Mouse (Mus musculus): ENCODE measurements around the gene Sox12. TPM values are rescaled to one million over a fixed set of nuclear protein-coding genes. Genes with fewer than 3 reads are reported as not detected.

Sox12 gene
- polyA plus RNA-seq, 1 experiment = 7.8 TPM

DNA sequence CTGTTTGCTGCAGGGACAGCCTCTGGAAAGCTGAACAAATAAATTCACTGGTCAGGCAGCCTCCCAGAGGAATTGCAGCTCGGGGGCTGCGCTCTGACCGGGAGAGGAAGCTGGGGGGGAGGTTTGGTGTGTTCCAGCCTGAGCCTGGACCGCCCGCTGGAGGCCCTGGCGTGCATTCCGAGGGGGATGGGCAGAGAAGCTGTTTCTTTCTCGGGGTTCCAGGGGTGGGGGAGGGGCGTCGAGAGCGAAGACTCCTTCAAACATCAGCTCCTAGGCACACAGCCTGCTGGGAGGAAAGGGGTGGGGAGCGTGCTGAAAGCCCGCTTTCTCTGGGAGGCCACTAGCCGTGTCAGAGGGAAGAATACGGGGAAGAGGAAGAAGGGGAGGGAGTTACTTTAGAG, 13.1 kb upstream of the Sox12 start:
- Histone ChIP-seq H3K36me3 (ENCODE audit: control insufficient read depth, insufficient read depth) (no peaks in the 10 kb centered on the region), H3K79me2 (ENCODE audit: control insufficient read depth, insufficient read depth) (no peaks in the 10 kb centered on the region), H3K4me2 (ENCODE audit: low read depth) (no peak overlapping the region), H3K4me3 (no peak overlapping the region), H3ac (ENCODE audit: control insufficient read depth, insufficient read length) (no peak overlapping the region), H3K27me3 (ENCODE audit: control insufficient read depth, insufficient read depth, insufficient read length) (peaks cover 11% of the 10 kb centered on the region)
- TF ChIP-seq MAX (IDR thresholded peaks at IDR 0.05; ENCODE audit: low read depth) (no peak), REST (IDR thresholded peaks at IDR 0.05; ENCODE audit: insufficient read depth, insufficient read length) (no peak), MYOD1 (IDR thresholded peaks at IDR 0.05; ENCODE audit: control insufficient read depth in 1 of 3, insufficient read length in 2 of 3, low read depth in 2 of 3) (no peak), TCF3 (IDR thresholded peaks at IDR 0.05; ENCODE audit: insufficient read length, low read depth) (no peak), TCF12 (IDR thresholded peaks at IDR 0.05; ENCODE audit: insufficient read depth, poor library complexity, severe bottlenecking) (no peak), E2F4 (IDR thresholded peaks at IDR 0.05; ENCODE audit: insufficient read depth) (no peak), MYOG (IDR thresholded peaks at IDR 0.05; ENCODE audit: control insufficient read depth in 1 of 3, insufficient read depth in 1 of 3, insufficient read length in 2 of 3, low read depth in 2 of 3) (no peak), SRF (IDR thresholded peaks at IDR 0.05; ENCODE audit: control insufficient read depth, insufficient read length, low read depth) (no peak), CEBPB (IDR thresholded peaks at IDR 0.05; ENCODE audit: insufficient read depth, poor library complexity, severe bottlenecking) (no peak), USF1 (IDR thresholded peaks at IDR 0.05; ENCODE audit: low read depth) (no peak), POLR2AphosphoS2 (IDR thresholded peaks at IDR 0.05; ENCODE audit: insufficient read length, low read depth) (no peak), POLR2A (IDR thresholded peaks at IDR 0.05; ENCODE audit: insufficient read length, low read depth) (no peak)

DNA sequence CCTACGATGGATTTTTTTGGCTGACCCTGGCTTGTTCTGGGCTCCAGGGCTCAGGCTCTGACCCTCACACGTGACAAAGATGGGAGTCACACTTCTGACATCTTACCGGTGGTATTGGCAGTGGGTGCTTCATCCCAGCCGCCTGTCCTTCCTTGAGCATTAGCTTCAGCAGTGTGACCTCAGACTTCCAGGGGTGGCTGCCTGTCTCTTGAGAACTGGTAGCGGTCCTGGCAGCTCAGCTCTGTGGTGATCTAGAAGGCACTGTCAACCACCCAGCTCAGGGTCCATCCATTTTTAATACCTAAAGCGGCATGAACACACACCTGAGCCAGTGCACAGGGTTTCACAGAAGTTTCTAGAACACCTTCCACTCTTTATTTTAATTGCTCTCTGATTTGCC, 11.9 kb upstream of the Sox12 start:
- Histone ChIP-seq H3ac (ENCODE audit: control insufficient read depth, insufficient read length) (no peak overlapping the region), H3K4me3 (no peak overlapping the region), H3K27me3 (ENCODE audit: control insufficient read depth, insufficient read depth, insufficient read length) (peaks cover 11% of the 10 kb centered on the region), H3K79me2 (ENCODE audit: control insufficient read depth, insufficient read depth) (no peaks in the 10 kb centered on the region), H3K36me3 (ENCODE audit: control insufficient read depth, insufficient read depth) (no peaks in the 10 kb centered on the region), H3K4me2 (ENCODE audit: low read depth) (no peak overlapping the region)
- no peak for TF ChIP-seq SRF (IDR thresholded peaks at IDR 0.05; ENCODE audit: control insufficient read depth, insufficient read length, low read depth)
- no peak for TF ChIP-seq MYOG (IDR thresholded peaks at IDR 0.05; ENCODE audit: control insufficient read depth in 1 of 3, insufficient read depth in 1 of 3, insufficient read length in 2 of 3, low read depth in 2 of 3)
- no peak for TF ChIP-seq MAX (IDR thresholded peaks at IDR 0.05; ENCODE audit: low read depth)
- TF ChIP-seq USF1 (IDR thresholded peaks at IDR 0.05; ENCODE audit: low read depth) = no peak
- no peak for TF ChIP-seq POLR2AphosphoS2 (IDR thresholded peaks at IDR 0.05; ENCODE audit: insufficient read length, low read depth)
- TF ChIP-seq TCF12 (IDR thresholded peaks at IDR 0.05; ENCODE audit: insufficient read depth, poor library complexity, severe bottlenecking) = no peak
- no peak for TF ChIP-seq TCF3 (IDR thresholded peaks at IDR 0.05; ENCODE audit: insufficient read length, low read depth)
- TF ChIP-seq REST (IDR thresholded peaks at IDR 0.05; ENCODE audit: insufficient read depth, insufficient read length) = no peak
- no peak for TF ChIP-seq MYOD1 (IDR thresholded peaks at IDR 0.05; ENCODE audit: control insufficient read depth in 1 of 3, insufficient read length in 2 of 3, low read depth in 2 of 3)
- TF ChIP-seq E2F4 (IDR thresholded peaks at IDR 0.05; ENCODE audit: insufficient read depth) = no peak
- TF ChIP-seq POLR2A (IDR thresholded peaks at IDR 0.05; ENCODE audit: insufficient read length, low read depth) = no peak

DNA sequence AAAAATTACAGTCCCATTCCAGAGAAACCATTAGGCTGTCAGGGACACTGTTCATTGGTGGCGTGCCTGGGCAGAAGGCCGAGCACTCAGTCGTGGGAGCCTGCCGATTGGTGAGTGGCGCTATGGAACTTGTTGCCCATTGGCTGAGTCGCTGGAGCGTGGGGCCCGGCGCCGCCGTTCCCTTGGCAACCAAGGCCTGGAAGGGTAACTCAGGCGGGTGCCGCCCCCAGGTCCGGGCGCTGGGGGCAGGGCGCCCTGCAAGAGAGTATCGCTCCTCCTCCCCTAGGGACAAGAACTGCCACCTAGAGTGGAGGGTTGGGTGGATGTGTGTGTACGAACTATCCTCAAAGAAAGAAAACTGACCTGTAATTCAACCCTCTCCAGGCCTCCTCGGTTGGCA, 8.3 kb upstream of the Sox12 start:
- Histone ChIP-seq H3ac (ENCODE audit: control insufficient read depth, insufficient read length) (no peak overlapping the region), H3K4me2 (ENCODE audit: low read depth) (peak overlapping the region; percentile 77), H3K4me3 (peak overlapping the region; percentile 0), H3K27me3 (ENCODE audit: control insufficient read depth, insufficient read depth, insufficient read length) (peaks cover 9% of the 10 kb centered on the region), H3K36me3 (ENCODE audit: control insufficient read depth, insufficient read depth) (no peaks in the 10 kb centered on the region), H3K79me2 (ENCODE audit: control insufficient read depth, insufficient read depth) (no peaks in the 10 kb centered on the region)
- no peak for TF ChIP-seq MYOD1 (IDR thresholded peaks at IDR 0.05; ENCODE audit: control insufficient read depth in 1 of 3, insufficient read length in 2 of 3, low read depth in 2 of 3)
- no peak for TF ChIP-seq E2F4 (IDR thresholded peaks at IDR 0.05; ENCODE audit: insufficient read depth)
- TF ChIP-seq MYOG (IDR thresholded peaks at IDR 0.05; ENCODE audit: control insufficient read depth in 1 of 3, insufficient read depth in 1 of 3, insufficient read length in 2 of 3, low read depth in 2 of 3) = no peak
- no peak for TF ChIP-seq REST (IDR thresholded peaks at IDR 0.05; ENCODE audit: insufficient read depth, insufficient read length)

DNA sequence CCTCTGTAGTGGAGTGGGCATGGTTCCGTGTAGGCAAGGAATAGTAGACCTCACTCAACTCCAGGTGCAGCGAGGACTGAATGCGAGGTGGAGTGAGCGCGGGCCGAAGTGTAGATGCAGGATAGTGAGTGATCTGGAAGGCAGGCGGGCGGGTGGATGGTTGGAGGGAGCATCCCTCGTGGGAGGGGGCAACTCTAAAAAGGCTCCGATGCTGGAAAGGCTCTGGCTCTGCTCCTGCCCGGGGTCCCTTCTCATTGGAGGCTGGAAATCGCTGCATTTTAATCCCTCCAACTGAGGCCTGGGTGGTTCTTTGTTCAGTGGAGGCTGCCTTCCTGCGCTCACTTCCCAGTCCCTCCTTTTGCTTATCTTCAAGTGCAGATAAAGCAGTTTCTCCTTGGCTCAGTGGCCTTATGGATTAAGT, 1.3 kb upstream of the Sox12 start:
- no peaks in the 10 kb centered on the region for H3K36me3 ChIP-seq (ENCODE audit: control insufficient read depth, insufficient read depth)
- H3K4me3 ChIP-seq = peak overlapping the region; percentile 64
- H3K4me2 ChIP-seq (ENCODE audit: low read depth) = peak overlapping the region; percentile 100
- H3K79me2 ChIP-seq (ENCODE audit: control insufficient read depth, insufficient read depth) = no peaks in the 10 kb centered on the region
- H3ac ChIP-seq (ENCODE audit: control insufficient read depth, insufficient read length) = no peak overlapping the region
- H3K27me3 ChIP-seq (ENCODE audit: control insufficient read depth, insufficient read depth, insufficient read length) = no peaks in the 10 kb centered on the region
- TF ChIP-seq REST (IDR thresholded peaks at IDR 0.05; ENCODE audit: insufficient read depth, insufficient read length) = no peak
- TF ChIP-seq POLR2A (IDR thresholded peaks at IDR 0.05; ENCODE audit: insufficient read length, low read depth) = no peak
- no peak for TF ChIP-seq MYOG (IDR thresholded peaks at IDR 0.05; ENCODE audit: control insufficient read depth in 1 of 3, insufficient read depth in 1 of 3, insufficient read length in 2 of 3, low read depth in 2 of 3)
- no peak for TF ChIP-seq MAX (IDR thresholded peaks at IDR 0.05; ENCODE audit: low read depth)

DNA sequence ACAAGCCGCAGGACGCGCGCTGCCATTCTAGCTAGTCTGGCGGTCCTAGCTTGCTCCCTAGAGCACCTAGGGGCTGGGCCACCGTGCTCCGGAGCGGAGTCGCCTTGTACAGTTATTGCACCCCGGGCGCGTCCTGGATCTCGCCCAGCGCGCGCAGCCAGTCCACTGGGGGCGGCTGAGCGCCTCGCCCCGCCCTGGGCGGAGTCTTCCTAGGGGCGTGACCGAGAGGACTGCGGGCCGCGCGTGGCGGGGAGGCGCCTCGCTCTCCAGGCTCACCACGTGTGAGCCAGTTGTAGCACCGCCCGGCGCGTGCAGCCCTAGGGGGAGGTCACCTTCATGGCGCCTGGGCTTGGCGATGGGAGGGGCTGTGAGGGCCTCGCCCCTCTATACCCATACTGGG, 828 bp upstream of the Sox12 start:
- no peak for TF ChIP-seq CEBPB (IDR thresholded peaks at IDR 0.05; ENCODE audit: insufficient read depth, poor library complexity, severe bottlenecking)
- no peak for TF ChIP-seq POLR2A (IDR thresholded peaks at IDR 0.05; ENCODE audit: insufficient read length, low read depth)
- no peak for TF ChIP-seq MAX (IDR thresholded peaks at IDR 0.05; ENCODE audit: low read depth)
- TF ChIP-seq MYOD1 (IDR thresholded peaks at IDR 0.05; ENCODE audit: control insufficient read depth in 1 of 3, insufficient read length in 2 of 3, low read depth in 2 of 3) = peak in 1 of 3 experiments; percentile 43
- TF ChIP-seq SRF (IDR thresholded peaks at IDR 0.05; ENCODE audit: control insufficient read depth, insufficient read length, low read depth) = no peak
- no peak for TF ChIP-seq REST (IDR thresholded peaks at IDR 0.05; ENCODE audit: insufficient read depth, insufficient read length)
- TF ChIP-seq POLR2AphosphoS2 (IDR thresholded peaks at IDR 0.05; ENCODE audit: insufficient read length, low read depth) = no peak
- peak; percentile 15 for TF ChIP-seq E2F4 (IDR thresholded peaks at IDR 0.05; ENCODE audit: insufficient read depth)
- no peak for TF ChIP-seq TCF3 (IDR thresholded peaks at IDR 0.05; ENCODE audit: insufficient read length, low read depth)
- TF ChIP-seq MYOG (IDR thresholded peaks at IDR 0.05; ENCODE audit: control insufficient read depth in 1 of 3, insufficient read depth in 1 of 3, insufficient read length in 2 of 3, low read depth in 2 of 3) = peak in 1 of 3 experiments; percentile 54
- Histone ChIP-seq H3ac (ENCODE audit: control insufficient read depth, insufficient read length) (peak overlapping the region; percentile 52), H3K4me3 (peak overlapping the region; percentile 64), H3K36me3 (ENCODE audit: control insufficient read depth, insufficient read depth) (no peaks in the 10 kb centered on the region), H3K79me2 (ENCODE audit: control insufficient read depth, insufficient read depth) (no peaks in the 10 kb centered on the region), H3K27me3 (ENCODE audit: control insufficient read depth, insufficient read depth, insufficient read length) (no peaks in the 10 kb centered on the region), H3K4me2 (ENCODE audit: low read depth) (peak overlapping the region; percentile 100)
